ENCODE assay signal across 10 mouse cellular contexts in the genomic region with DNA sequence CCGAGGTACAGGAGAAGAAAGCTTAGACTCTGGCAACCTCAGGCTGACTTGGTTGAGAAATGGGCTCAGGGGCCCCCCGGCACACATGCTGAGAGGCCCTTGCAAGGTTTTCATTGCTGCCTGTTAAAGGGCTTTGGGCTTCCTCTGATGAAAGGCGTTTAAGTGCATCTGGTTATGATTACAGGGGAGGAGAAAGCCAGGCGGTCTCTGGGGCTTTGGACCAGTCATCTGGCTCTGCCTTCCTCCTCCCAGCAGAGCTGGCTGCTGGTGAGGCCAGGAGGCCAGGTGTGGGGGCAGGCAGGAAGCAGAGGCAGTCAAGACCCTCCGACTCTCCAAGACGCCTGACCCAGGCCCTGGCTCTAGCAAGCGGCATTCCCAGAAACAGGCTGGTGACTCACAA. TPM values are rescaled to one million over a fixed set of nuclear protein-coding genes. Genes with fewer than 3 reads are reported as not detected.
DNase-seq lines count a peak whose midpoint lies in the region; ATAC-seq and TF ChIP-seq lines count a peak whose summit lies in the region.
"Had no signal": no experiment of that assay in that cellular context is flagged by ENCODE, and none has a peak within 500 bp of the region (broad histone marks: within the 10 kb centered on the region; RNA-seq: fewer than 3 reads in every experiment).

No protein-coding gene starts in this region.

- 13% methylated on average over 7 of the region's 7 CpGs for WGBS in heart, postnatal 0 days
- 18% methylated on average over 7 of the region's 7 CpGs for WGBS in midbrain, postnatal 0 days
- 76% methylated on average over 7 of the region's 7 CpGs for WGBS in kidney, adult 2 months

- TF ChIP-seq POLR2A in kidney, adult 2 months (IDR thresholded peaks at IDR 0.05; ENCODE audit: low read depth, low read length): no peak

- no peak overlapping the region for H3K9ac ChIP-seq in heart, postnatal 0 days (replicated peaks; ENCODE audit: low read depth, low read length)
- no peak overlapping the region for H3K9ac ChIP-seq in midbrain, postnatal 0 days (replicated peaks; ENCODE audit: low read length, poor library complexity, severe bottlenecking)

- TF ChIP-seq CTCF in heart, postnatal 0 days (IDR thresholded peaks at IDR 0.05; ENCODE audit: low read depth): no peak
- TF ChIP-seq CTCF in midbrain, postnatal 0 days (IDR thresholded peaks at IDR 0.05): no peak
- TF ChIP-seq CTCF in kidney, adult 2 months (conservative IDR thresholded peaks at IDR 0.05; ENCODE audit: insufficient read depth, insufficient read length, low read depth, low read length): no peak

- H3K27me3 ChIP-seq in heart, postnatal 0 days (ENCODE audit: control insufficient read depth, insufficient read depth, low read length): peaks cover 8% of the 10 kb centered on the region; the same call in 1 of the 2 replicates
- H3K27me3 ChIP-seq in midbrain, postnatal 0 days (ENCODE audit: insufficient read depth, low read length): peaks cover 16% of the 10 kb centered on the region; the same call in 1 of the 2 replicates
- no peaks in the 10 kb centered on the region for H3K27me3 ChIP-seq in kidney, adult 2 months (replicated peaks; ENCODE audit: control insufficient read depth, insufficient read depth, low read length)

- TF ChIP-seq EP300 in heart, postnatal 0 days (IDR thresholded peaks at IDR 0.05; ENCODE audit: low read depth): no peak

- no peak for ATAC-seq in heart, postnatal 0 days (ENCODE audit: insufficient read depth, low read depth)
- ATAC-seq in activated CD4-positive, CD25-positive, alpha-beta regulatory T cell, adult 4 months: peak; percentile 24
- ATAC-seq in granulocyte monocyte progenitor cell, adult 5-6 weeks (replicated peaks; ENCODE audit: poor library complexity, severe bottlenecking): peak; percentile 24; the same call in 1 of the 2 replicates
- no peak for ATAC-seq in midbrain, postnatal 0 days (ENCODE audit: low FRiP score)

- H3K9me3 ChIP-seq in heart, postnatal 0 days (replicated peaks; ENCODE audit: control insufficient read depth, low read length): no peaks in the 10 kb centered on the region
- H3K9me3 ChIP-seq in midbrain, postnatal 0 days (ENCODE audit: low read length): no peaks in the 10 kb centered on the region

- DNase-seq in heart, postnatal 0 days (ENCODE audit: low spot score): no peak
- no peak for DNase-seq in heart, adult 9 months (ENCODE audit: low spot score in 2 of 2)
- DNase-seq in midbrain, postnatal 0 days (ENCODE audit: low spot score): no peak
- DNase-seq in kidney, adult 2 months: no peak
- no peak for DNase-seq in right cerebral cortex, adult 18-20 months
- DNase-seq in adrenal gland, postnatal 25 days: no peak
- DNase-seq: cerebellum, postnatal 36 days; lung, postnatal 14 days had no signal

- H3K4me2 ChIP-seq in heart, postnatal 0 days (ENCODE audit: low read depth, low read length): peak overlapping the region; percentile 62; the same call in 1 of the 2 replicates
- H3K4me2 ChIP-seq in midbrain, postnatal 0 days (ENCODE audit: low read depth, low read length, poor library complexity, severe bottlenecking): 0 out of 2 replicates have a peak overlapping the region, but pooled peaks have one; percentile 57

- H3K4me3 ChIP-seq in heart, postnatal 0 days (ENCODE audit: low read depth, low read length): no peak overlapping the region
- no peak overlapping the region for H3K4me3 ChIP-seq in midbrain, postnatal 0 days (ENCODE audit: low read depth, low read length)
- H3K4me3 ChIP-seq in kidney, adult 2 months (ENCODE audit: insufficient read depth, low read depth, low read length): no peak overlapping the region

- peaks cover 7% of the 10 kb centered on the region; the same call in 1 of the 2 replicates for H3K4me1 ChIP-seq in heart, postnatal 0 days (ENCODE audit: control insufficient read depth, insufficient read depth)
- H3K4me1 ChIP-seq in midbrain, postnatal 0 days (ENCODE audit: insufficient read depth, low read length): no peaks in the 10 kb centered on the region
- H3K4me1 ChIP-seq in kidney, adult 2 months (ENCODE audit: control insufficient read depth, insufficient read depth, low read length): peaks cover 5% of the 10 kb centered on the region; the same call in 1 of the 2 replicates

- H3K27ac ChIP-seq in heart, postnatal 0 days (ENCODE audit: low read depth): no peak overlapping the region
- H3K27ac ChIP-seq in midbrain, postnatal 0 days (ENCODE audit: low read depth, low read length): no peak overlapping the region
- H3K27ac ChIP-seq in kidney, adult 2 months (ENCODE audit: insufficient read depth, low read depth, low read length): no peak overlapping the region

- no peaks in the 10 kb centered on the region for H3K36me3 ChIP-seq in heart, postnatal 0 days (replicated peaks; ENCODE audit: control insufficient read depth, insufficient read depth, low read length)
- H3K36me3 ChIP-seq in midbrain, postnatal 0 days (ENCODE audit: insufficient read depth, low read length): no peaks in the 10 kb centered on the region
- no peaks in the 10 kb centered on the region for H3K36me3 ChIP-seq in kidney, adult 2 months (ENCODE audit: control insufficient read depth, insufficient read depth, low read length)

RNA-seq across cellular contexts. Expression of gene Bcor, which starts 9.7 kb away (rescaled TPM):
- total RNA-seq in heart, postnatal 0 days (2014; rRNA removed; ENCODE audit: low replicate concordance): 25.7 and 35.5 TPM in 2 replicates
- polyA plus RNA-seq in heart, postnatal 0 days (2015; fragmentation: Nextera tagmentation; extraction: Ambion mirVana): 8.9 and 10.1 TPM in 2 replicates
- polyA plus RNA-seq in activated CD4-positive, CD25-positive, alpha-beta regulatory T cell, adult 4 months (2017; shearing (Covaris generic)): 10 to 100 TPM; 21.6 to 23.6 TPM
- total RNA-seq in granulocyte monocyte progenitor cell, adult 5-6 weeks (2014; fragmentation: Nextera tagmentation): 36.0 and 55.0 TPM in 2 replicates
- total RNA-seq in granulocyte monocyte progenitor cell, adult 5-6 weeks (2017): 30.6 and 32.7 TPM in 2 replicates
- total RNA-seq in midbrain, postnatal 0 days (2014; rRNA removed): 28.6 and 45.5 TPM in 2 replicates
- 11.7 and 12.9 TPM in 2 replicates for polyA plus RNA-seq in midbrain, postnatal 0 days (2015; fragmentation: Nextera tagmentation; extraction: Ambion mirVana)
- polyA plus RNA-seq in kidney, adult 2 months (2012; rRNA removed): 5.7 and 6.4 TPM in 2 replicates
- total RNA-seq in adrenal gland, postnatal 25 days (2021): 22.0 and 22.7 TPM in 2 replicates

Comparison
In these comparisons a context has a peak if more than half of its experiments do, and no peak if none do; other contexts are left out.
1. ATAC-seq: peak in activated CD4-positive, CD25-positive, alpha-beta regulatory T cell, adult 4 months (single experiment) and granulocyte monocyte progenitor cell, adult 5-6 weeks (single experiment); none in heart, postnatal 0 days (single experiment) and midbrain, postnatal 0 days (single experiment).